Mouse (Mus musculus) urinary bladder, postnatal 25 days (tissue): ENCODE measurements around the gene Tas2r115.
"Not testable (repeated sequence)": the region's sequence is repeated elsewhere in the genome, so short reads cannot be mapped to it uniquely, and the experiment has no call there.

Experiments used
- DNase-seq: peaks from one replicate; pipeline ENCODE4 v3.0.0; 2022; ENCODE audit warnings: low spot score

Tas2r115 gene

GRCm38 (mm10) chr6:132737935-132738334 lies at the start of gene Tas2r115:
Gene Tas2r115 (minus strand): TSS chr6:132738035.
- DNase-seq, result no peak

GRCm38 (mm10) chr6:132778062-132778461 lies 40.2 kb upstream of the Tas2r115 start, which contains the start of gene Tas2r136:
Gene Tas2r136 (minus strand): TSS chr6:132778162.
- no peak for DNase-seq

- no peak for DNase-seq
These were observed 24.0 kb upstream of the Tas2r115 start, which contains the start of gene Tas2r102 for GRCm38 (mm10) chr6:132761831-132762230. Gene Tas2r102 (plus strand): TSS chr6:132762131.

DNA sequence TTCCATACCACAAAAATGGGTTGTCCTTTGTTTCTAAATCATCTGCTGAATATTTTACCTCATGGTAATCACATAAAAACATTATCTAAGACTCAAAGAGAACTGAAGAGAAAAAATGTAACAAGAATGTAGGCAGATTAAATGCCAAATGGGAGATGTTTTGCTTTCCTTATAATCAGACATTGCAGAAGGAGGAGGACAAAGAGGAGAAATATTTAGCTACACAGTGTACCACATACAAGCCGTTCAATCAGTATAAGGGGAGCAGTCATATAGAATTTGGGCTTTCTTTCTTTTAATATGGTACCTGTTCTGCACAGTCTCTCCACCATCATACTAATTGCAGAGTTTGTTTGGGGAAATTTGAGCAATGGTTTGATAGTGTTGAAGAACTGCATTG lies 16.6 kb upstream of the Tas2r115 start, which contains the start of gene Tas2r124:
Tas2r124 (plus strand) TSS at position 301 of the 400 bp plus-strand sequence.
- DNase-seq, result no peak

DNA sequence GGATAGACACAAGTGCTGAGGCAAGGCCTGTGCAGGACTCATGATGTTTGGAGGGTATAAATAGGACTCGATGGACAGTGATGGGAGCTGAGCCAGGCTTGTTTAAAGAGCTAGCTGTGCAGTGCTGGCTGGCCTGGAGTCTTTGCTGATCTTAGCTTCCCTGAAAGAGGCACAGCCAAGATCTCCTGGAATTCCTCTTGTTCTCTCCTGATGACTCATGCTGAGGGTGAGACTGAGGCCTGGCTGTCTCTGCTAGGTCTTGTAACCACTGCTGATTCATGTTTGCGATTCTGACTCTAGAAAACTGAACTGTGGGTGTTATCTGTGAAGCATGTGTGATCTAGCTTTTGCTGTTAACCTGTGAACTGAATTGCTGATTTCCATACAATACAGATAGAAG lies 12.4 kb upstream of the Tas2r115 start:
- no peak for DNase-seq

DNA sequence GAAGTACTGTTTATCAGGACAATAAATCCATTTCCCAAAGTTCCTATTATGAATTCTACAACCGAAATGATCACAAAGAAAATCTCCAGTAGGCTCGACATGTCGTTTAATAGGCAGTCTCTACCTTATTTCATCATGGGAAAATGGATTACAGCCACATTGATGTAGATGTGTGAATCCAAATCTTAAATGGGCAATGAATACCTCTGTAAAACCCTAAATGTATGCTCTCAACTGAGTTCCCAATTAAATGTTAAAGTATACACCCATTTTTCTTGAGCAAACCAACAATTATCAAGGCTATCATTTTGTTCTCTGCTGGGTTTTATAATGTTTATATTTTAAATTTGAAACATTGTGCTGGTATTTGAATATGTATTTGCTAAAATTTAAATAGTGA lies 26.0 kb downstream of the Tas2r115 start, which contains the start of gene Tas2r122:
Tas2r122 (minus strand) TSS at position 101 of the 400 bp plus-strand sequence.
- no peak for DNase-seq

DNA sequence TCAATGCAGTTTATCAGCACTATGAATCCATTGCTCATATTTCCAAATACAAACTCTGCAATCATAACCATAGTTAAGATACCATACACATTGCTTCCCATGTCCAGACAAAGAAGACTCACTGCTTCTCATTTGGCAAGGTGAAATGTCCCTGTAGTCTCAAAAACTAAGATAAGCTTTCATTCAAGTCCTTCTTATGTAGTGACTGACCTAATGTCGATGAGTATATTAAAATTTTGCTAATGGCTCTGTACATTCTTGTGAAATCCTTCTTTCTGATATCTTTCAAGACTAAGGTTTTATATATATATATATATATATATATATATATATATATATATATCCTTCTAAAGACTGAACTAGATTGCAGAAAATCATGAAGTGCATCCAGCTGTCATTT lies 36.9 kb downstream of the Tas2r115 start, which contains the start of gene Tas2r121:
Tas2r121 (minus strand) TSS at position 101 of the 400 bp plus-strand sequence.
- no peak for DNase-seq

DNA sequence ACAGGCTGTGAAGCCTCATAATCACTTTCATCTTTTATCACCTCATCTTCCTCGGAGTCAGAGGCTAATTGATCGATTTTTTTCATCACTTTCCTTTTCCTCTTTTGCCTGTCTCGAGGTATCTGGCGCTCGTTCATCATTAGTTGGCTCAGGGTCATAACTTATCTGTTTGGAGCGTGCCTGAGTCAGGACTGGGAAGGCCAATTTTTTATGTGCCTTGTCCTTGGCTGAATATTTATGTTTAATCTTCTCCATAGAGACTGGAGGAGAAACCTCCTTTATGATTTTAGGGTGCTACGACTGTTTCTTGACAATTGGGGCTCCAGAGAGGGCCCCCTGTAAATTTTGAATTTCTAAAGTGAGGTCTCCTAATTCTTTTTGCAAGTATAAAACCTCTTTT lies 46.2 kb downstream of the Tas2r115 start:
- not testable (repeated sequence) for DNase-seq
